Mouse (Mus musculus): ENCODE measurements at regions not wholly inside any gene's neighbourhood (a gene's known extent, or its start where the extent isn't known, plus 50 kb on each side); places are given as distances from the start of the nearest gene placed in this dataset.

DNA sequence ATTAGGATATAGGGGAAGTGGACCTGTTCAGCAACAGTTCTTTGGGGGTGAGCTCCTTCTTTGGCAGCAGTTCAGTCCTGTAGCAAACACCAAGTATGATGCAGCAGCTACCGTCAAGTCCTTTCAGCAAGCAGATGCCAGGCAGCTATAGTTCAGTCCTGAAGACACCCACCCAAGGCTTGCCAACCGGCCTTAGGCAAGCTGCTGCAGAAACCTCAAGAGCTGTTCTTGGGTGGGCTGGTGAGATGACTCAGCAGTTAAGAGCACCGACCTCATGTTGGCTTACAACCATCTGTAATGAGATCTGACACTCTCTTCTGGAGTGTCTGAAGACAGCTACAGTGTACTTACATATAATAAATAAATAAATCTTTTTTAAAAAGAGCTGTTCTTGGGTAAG lies 53.6 kb upstream of the Msn start:
- Histone ChIP-seq H3K4me1 (ENCODE audit: control insufficient read depth, insufficient read depth, low read length) (no peaks in the 10 kb centered on the region), H3K27ac (replicated peaks; ENCODE audit: low read depth, low read length) (no peak overlapping the region), H3K27me3 (ENCODE audit: control insufficient read depth, insufficient read depth, low read length) (no peaks in the 10 kb centered on the region), H3K9me3 (ENCODE audit: control insufficient read depth, low read length) (no peaks in the 10 kb centered on the region), H3K9ac (ENCODE audit: low read depth, low read length, severe bottlenecking) (no peak overlapping the region), H3K4me3 (replicated peaks; ENCODE audit: low read length) (no peak overlapping the region), H3K4me2 (replicated peaks; ENCODE audit: low read depth, low read length, severe bottlenecking) (no peak overlapping the region), H3K36me3 (ENCODE audit: control insufficient read depth, insufficient read depth, low read length) (no peaks in the 10 kb centered on the region)
- DNase-seq (ENCODE audit: low spot score) = no peak
- ATAC-seq (ENCODE audit: low FRiP score, low read depth) = no peak
- WGBS = 57% methylated on average over 3 of the region's 3 CpGs
- TF ChIP-seq POLR2A (IDR thresholded peaks at IDR 0.05; ENCODE audit: borderline replicate concordance, extremely low read depth, insufficient read depth, insufficient read length) = no peak

All from limb, embryonic 14.5 days (tissue).